Mouse (Mus musculus) megakaryocyte, embryonic 14.5 days (primary cell): ENCODE measurements at regions not wholly inside any gene's neighbourhood (a gene's known extent, or its start where the extent isn't known, plus 50 kb on each side); places are given as distances from the start of the nearest gene placed in this dataset.

ENCODE experiments used
- FLI1 ChIP-seq: IDR thresholded peaks from 2 replicates; pipeline ENCODE4 v1.6.1; 2012; ENCODE audit warnings: low read length, inconsistent platforms, mixed read lengths
- GATA1 ChIP-seq: IDR thresholded peaks from 3 replicates; pipeline ENCODE4 v1.6.1; 2012; ENCODE audit warnings: mixed read lengths, low read length, inconsistent platforms, borderline replicate concordance

GRCm38 (mm10) chr3:81788915-81789314 lies 143.5 kb upstream of the Ctso start:
- no peak for TF ChIP-seq GATA1
- TF ChIP-seq FLI1: no peak
